Mouse (Mus musculus): ENCODE measurements around the gene Tlcd1.
"Not testable (repeated sequence)": the region's sequence is repeated elsewhere in the genome, so short reads cannot be mapped to it uniquely, and the experiment has no call there.

- TF ChIP-seq RAD21 (IDR thresholded peaks at IDR 0.05; ENCODE audit: low read depth, low read length); RCOR1 (IDR thresholded peaks at IDR 0.05; ENCODE audit: low read depth, low read length); POLR2A (IDR thresholded peaks at IDR 0.05; ENCODE audit: control insufficient read depth in 1 of 2, insufficient read depth in 1 of 2, low read depth in 1 of 2, low read length in 2 of 2, poor library complexity in 1 of 2); JUND (IDR thresholded peaks at IDR 0.05; ENCODE audit: low read depth, low read length); CTCF (IDR thresholded peaks at IDR 0.05 in 2 of 3, conservative IDR thresholded peaks at IDR 0.05 in 1 of 3; ENCODE audit: control insufficient read depth in 1 of 3, insufficient read depth in 1 of 3, low read depth in 2 of 3, low read length in 3 of 3, poor library complexity in 1 of 3, severe bottlenecking in 1 of 3): not testable (repeated sequence)
- TF ChIP-seq MAX (IDR thresholded peaks at IDR 0.05; ENCODE audit: low read length) = 0 out of 2 replicates have a peak, but pooled peaks have one; percentile 20
These were observed 8.2 kb downstream of the Tlcd1 start for GRCm38 (mm10) chr11:78184702-78185101.

Data from MEL (cell line).